In genomic region chr7:115217712-115218111, GRCm38 (mm10) we compare ENCODE assay signal across 14 mouse cellular contexts.
DNase-seq lines count a peak whose midpoint lies in the region; ATAC-seq and TF ChIP-seq lines count a peak whose summit lies in the region.
"Had no signal": no experiment of that assay in that cellular context is flagged by ENCODE, and none has a peak within 500 bp of the region (broad histone marks: within the 10 kb centered on the region; RNA-seq: fewer than 3 reads in every experiment).

No protein-coding gene starts in this region.

- 24% methylated on average over 6 of the region's 6 CpGs for WGBS in forebrain, embryonic 13.5 days
- WGBS in forebrain, postnatal 0 days = 35% methylated on average over 6 of the region's 6 CpGs
- 54% methylated on average over 6 of the region's 6 CpGs for WGBS in heart, embryonic 15.5 days
- 73% methylated on average over 6 of the region's 6 CpGs for WGBS in thymus, adult 2 months

- H3K9me3 ChIP-seq in forebrain, embryonic 13.5 days (replicated peaks) = no peaks in the 10 kb centered on the region
- H3K9me3 ChIP-seq in forebrain, postnatal 0 days (ENCODE audit: low read length) = no peaks in the 10 kb centered on the region
- H3K9me3 ChIP-seq in heart, embryonic 15.5 days (replicated peaks) = no peaks in the 10 kb centered on the region

- no peak for ATAC-seq in forebrain, embryonic 13.5 days
- ATAC-seq in forebrain, postnatal 0 days = no peak
- no peak for ATAC-seq in heart, embryonic 15.5 days (replicated peaks; ENCODE audit: insufficient number of reproducible peaks, insufficient read depth, low FRiP score, low read depth)
- ATAC-seq: inflammation-experienced regulatory T-cells, adult 6 months had no signal

- H3K27ac ChIP-seq in forebrain, embryonic 13.5 days = no peak overlapping the region
- H3K27ac ChIP-seq in forebrain, postnatal 0 days (ENCODE audit: low read depth, low read length) = no peak overlapping the region
- H3K27ac ChIP-seq in heart, embryonic 15.5 days = no peak overlapping the region
- H3K27ac ChIP-seq in thymus, adult 2 months (ENCODE audit: control insufficient read depth, insufficient read depth, low read length) = no peak overlapping the region

- no peak for DNase-seq in forebrain, postnatal 0 days
- DNase-seq in heart, postnatal 36 days = no peak
- peak; percentile 6 for DNase-seq in thymus, postnatal 0 days (ENCODE audit: low spot score)
- DNase-seq in thymus, adult 2 months = no peak
- no peak for DNase-seq in right cerebral cortex, adult 18-20 months
- DNase-seq: adrenal gland, adult 2 months; gastrocnemius, postnatal 36 days; kidney, adult 9 months; lung, adult 18-20 months; lung, postnatal 36 days had no signal

- peak overlapping the region; percentile 64; the same call in 1 of the 2 replicates for H3K4me2 ChIP-seq in forebrain, embryonic 13.5 days
- no peak overlapping the region for H3K4me2 ChIP-seq in forebrain, postnatal 0 days (ENCODE audit: low read depth)
- H3K4me2 ChIP-seq in heart, embryonic 15.5 days = peak overlapping the region; percentile 80; the same call in 1 of the 2 replicates

- no peak for TF ChIP-seq CTCF in forebrain, postnatal 0 days (IDR thresholded peaks at IDR 0.05; ENCODE audit: low read depth)
- no peak for TF ChIP-seq CTCF in thymus, adult 2 months (IDR thresholded peaks at IDR 0.05; ENCODE audit: borderline replicate concordance, control insufficient read depth, extremely low read depth, insufficient read depth, low read length, poor library complexity)

- no peak overlapping the region for H3K4me3 ChIP-seq in forebrain, embryonic 13.5 days
- H3K4me3 ChIP-seq in forebrain, postnatal 0 days (ENCODE audit: low read depth, low read length) = no peak overlapping the region
- H3K4me3 ChIP-seq in heart, embryonic 15.5 days = no peak overlapping the region
- no peak overlapping the region for H3K4me3 ChIP-seq in thymus, adult 2 months (ENCODE audit: control insufficient read depth, insufficient read depth, low read length)
- H3K4me3 ChIP-seq: erythroblast, embryonic 14.5 days had no signal

- H3K4me1 ChIP-seq in forebrain, embryonic 13.5 days = peaks cover 28% of the 10 kb centered on the region
- H3K4me1 ChIP-seq in forebrain, postnatal 0 days (ENCODE audit: insufficient read depth) = peaks cover 7% of the 10 kb centered on the region; the same call in 1 of the 2 replicates
- H3K4me1 ChIP-seq in heart, embryonic 15.5 days (replicated peaks) = peaks cover 21% of the 10 kb centered on the region
- H3K4me1 ChIP-seq in thymus, adult 2 months (replicated peaks; ENCODE audit: control insufficient read depth, insufficient read depth, low read length) = peaks cover 22% of the 10 kb centered on the region

- no peaks in the 10 kb centered on the region for H3K36me3 ChIP-seq in forebrain, embryonic 13.5 days (ENCODE audit: poor library complexity, severe bottlenecking)
- no peaks in the 10 kb centered on the region for H3K36me3 ChIP-seq in forebrain, postnatal 0 days (ENCODE audit: insufficient read depth)
- H3K36me3 ChIP-seq in heart, embryonic 15.5 days = no peaks in the 10 kb centered on the region
- no peaks in the 10 kb centered on the region for H3K36me3 ChIP-seq in thymus, adult 2 months (ENCODE audit: control insufficient read depth, insufficient read depth, low read length)

- peaks cover 27% of the 10 kb centered on the region for H3K27me3 ChIP-seq in forebrain, embryonic 13.5 days
- 0 out of 2 replicates have a peak, but pooled peaks cover 5% of the 10 kb centered on the region for H3K27me3 ChIP-seq in forebrain, postnatal 0 days (ENCODE audit: insufficient read depth, low read length)
- H3K27me3 ChIP-seq in heart, embryonic 15.5 days = no peaks in the 10 kb centered on the region
- H3K27me3 ChIP-seq in thymus, adult 2 months (ENCODE audit: control insufficient read depth, insufficient read depth, low read length) = no peaks in the 10 kb centered on the region

- no peak overlapping the region for H3K9ac ChIP-seq in forebrain, embryonic 13.5 days
- no peak overlapping the region for H3K9ac ChIP-seq in forebrain, postnatal 0 days
- no peak overlapping the region for H3K9ac ChIP-seq in heart, embryonic 15.5 days

- intact Hi-C loops in heart, postnatal 36 days (cut with DNase I) = loop anchor here (5.0 to 10.0 kb wide), 2 partner anchors 150 to 277 kb away; no protein-coding TSS in a partner anchor

- TF ChIP-seq POLR2A in thymus, adult 2 months (IDR thresholded peaks at IDR 0.05; ENCODE audit: control insufficient read depth, extremely low read depth, insufficient read depth, low read length, poor library complexity) = no peak
